Mouse (Mus musculus) hindbrain, embryonic 15.5 days (tissue): ENCODE measurements at regions not wholly inside any gene's neighbourhood (a gene's known extent, or its start where the extent isn't known, plus 50 kb on each side); places are given as distances from the start of the nearest gene placed in this dataset.
A peak's percentile ranks its signal among the peaks of the same experiment; 100 is the strongest.

Experiments
- ATAC-seq: fragments of 200-750 bp; cut with Nextera tagmentation; 2 replicates; pipeline ENCODE4 v1.8.0; 2017; ENCODE audit warnings: low read depth, moderate number of reproducible peaks, moderate TSS enrichment; ENCODE audit not compliant: low FRiP score
- H3K27ac ChIP-seq: fragments of 300-500 bp; sonication (generic); replicated peaks from 2 replicates; pipeline ENCODE4 v1.5.1; 2015; ENCODE audit warnings: mild to moderate bottlenecking, inconsistent platforms
- H3K27me3 ChIP-seq: fragments of 300-500 bp; sonication (generic); 2 replicates; pipeline ENCODE4 v1.6.1; 2015; ENCODE audit warnings: control low read depth, inconsistent platforms
- H3K36me3 ChIP-seq: fragments of 300-500 bp; sonication (generic); 2 replicates; pipeline ENCODE4 v1.6.1; 2015; ENCODE audit warnings: control low read depth, inconsistent platforms
- H3K4me1 ChIP-seq: fragments of 300-500 bp; sonication (generic); replicated peaks from 2 replicates; pipeline ENCODE4 v1.6.1; 2015; ENCODE audit warnings: control low read depth, inconsistent platforms
- H3K4me2 ChIP-seq: fragments of 300-500 bp; sonication (generic); 2 replicates; pipeline ENCODE4 v1.6.1; 2015; ENCODE audit warnings: moderate library complexity, mild to moderate bottlenecking, inconsistent platforms
- H3K4me3 ChIP-seq: fragments of 300-500 bp; sonication (generic); 2 replicates; pipeline ENCODE4 v1.5.1; 2015; ENCODE audit warnings: mild to moderate bottlenecking, inconsistent platforms
- H3K9ac ChIP-seq: fragments of 300-500 bp; sonication (generic); 2 replicates; pipeline ENCODE4 v1.6.1; 2015; ENCODE audit warnings: inconsistent platforms
- H3K9me3 ChIP-seq: fragments of 300-500 bp; sonication (generic); 2 replicates; pipeline ENCODE4 v1.6.1; 2016; ENCODE audit warnings: control low read depth, inconsistent platforms
- WGBS: fragments of 180-500 bp; shearing (Covaris S2); methylation state at CpG from one replicate; pipeline ENCODE4 v1.1.7; 2015; 5-methylcytosine and 5-hydroxymethylcytosine counted together

- Histone ChIP-seq H3K4me2 (no peak overlapping the region), H3K36me3 (no peaks in the 10 kb centered on the region), H3K9me3 (no peaks in the 10 kb centered on the region), H3K27ac (no peak overlapping the region), H3K4me1 (peaks cover 26% of the 10 kb centered on the region), H3K9ac (no peak overlapping the region), H3K4me3 (no peak overlapping the region), H3K27me3 (no peaks in the 10 kb centered on the region)
- 85% methylated on average over 2 of the region's 2 CpGs for WGBS
- no peak for ATAC-seq
Observed at GRCm38 (mm10) chr11:20913042-20913441, 82.2 kb upstream of the Lgalsl start.

GRCm38 (mm10) chr11:20913598-20914296 is 82.9 kb upstream of the Lgalsl start:
- WGBS: 24% methylated on average over 8 of the region's 8 CpGs
- peak; percentile 49 for ATAC-seq

GRCm38 (mm10) chr11:20914297-20914997 is 83.6 kb upstream of the Lgalsl start:
- H3K27ac ChIP-seq: peak overlapping the region; percentile 73
- ATAC-seq: peak; percentile 28; the same call in 1 of the 2 replicates
- no peak overlapping the region for H3K4me3 ChIP-seq
- peak overlapping the region; percentile 11; the same call in 1 of the 2 replicates for H3K4me2 ChIP-seq
- no peak overlapping the region for H3K9ac ChIP-seq
- WGBS: 72% methylated on average over 12 of the region's 12 CpGs
- H3K4me1 ChIP-seq: peaks cover 26% of the 10 kb centered on the region
- no peaks in the 10 kb centered on the region for H3K36me3 ChIP-seq
- H3K27me3 ChIP-seq: no peaks in the 10 kb centered on the region
- no peaks in the 10 kb centered on the region for H3K9me3 ChIP-seq

More at GRCm38 (mm10) chr11:20913598-20914296, 82.9 kb upstream of the Lgalsl start:
- H3K4me1 ChIP-seq: peaks cover 26% of the 10 kb centered on the region
- H3K9ac ChIP-seq: no peak overlapping the region
- no peaks in the 10 kb centered on the region for H3K36me3 ChIP-seq
- H3K27ac ChIP-seq: no peak overlapping the region
- no peak overlapping the region for H3K4me3 ChIP-seq
- H3K9me3 ChIP-seq: no peaks in the 10 kb centered on the region
- no peak overlapping the region for H3K4me2 ChIP-seq
- H3K27me3 ChIP-seq: no peaks in the 10 kb centered on the region

- 12% methylated on average over 8 of the region's 8 CpGs for WGBS
- Histone ChIP-seq H3K4me3 (no peak overlapping the region), H3K9ac (no peak overlapping the region), H3K36me3 (no peaks in the 10 kb centered on the region), H3K27ac (peak overlapping the region; percentile 73), H3K27me3 (no peaks in the 10 kb centered on the region), H3K9me3 (no peaks in the 10 kb centered on the region), H3K4me2 (peak overlapping the region; percentile 11; the same call in 1 of the 2 replicates), H3K4me1 (peaks cover 26% of the 10 kb centered on the region)
- ATAC-seq: peak; percentile 84
Observed at GRCm38 (mm10) chr11:20915182-20915602, 84.3 kb upstream of the Lgalsl start.

- 38% methylated on average over 7 of the region's 7 CpGs for WGBS
- no peak overlapping the region for H3K4me3 ChIP-seq
- no peak overlapping the region for H3K4me2 ChIP-seq
- H3K9me3 ChIP-seq: no peaks in the 10 kb centered on the region
- H3K9ac ChIP-seq: no peak overlapping the region
- ATAC-seq: peak; percentile 52; the same call in 1 of the 2 replicates
- no peaks in the 10 kb centered on the region for H3K36me3 ChIP-seq
- peaks cover 26% of the 10 kb centered on the region for H3K4me1 ChIP-seq
- peak overlapping the region; percentile 72 for H3K27ac ChIP-seq
- no peaks in the 10 kb centered on the region for H3K27me3 ChIP-seq
Observed at GRCm38 (mm10) chr11:20915687-20916432, 85.0 kb upstream of the Lgalsl start.

GRCm38 (mm10) chr11:20916473-20916911 is 85.6 kb upstream of the Lgalsl start:
- Histone ChIP-seq H3K4me1 (peaks cover 26% of the 10 kb centered on the region), H3K27ac (peak overlapping the region; percentile 72), H3K4me2 (no peak overlapping the region), H3K27me3 (no peaks in the 10 kb centered on the region), H3K9me3 (no peaks in the 10 kb centered on the region), H3K9ac (no peak overlapping the region), H3K4me3 (no peak overlapping the region), H3K36me3 (no peaks in the 10 kb centered on the region)
- WGBS: 60% methylated on average over 6 of the region's 6 CpGs
- no peak for ATAC-seq

GRCm38 (mm10) chr11:20916961-20917360 is 86.1 kb upstream of the Lgalsl start:
- ATAC-seq: no peak
- Histone ChIP-seq H3K4me2 (no peak overlapping the region), H3K4me3 (no peak overlapping the region), H3K9me3 (no peaks in the 10 kb centered on the region), H3K4me1 (peaks cover 26% of the 10 kb centered on the region), H3K9ac (no peak overlapping the region), H3K36me3 (no peaks in the 10 kb centered on the region), H3K27me3 (no peaks in the 10 kb centered on the region), H3K27ac (no peak overlapping the region)
- WGBS: 84% methylated on average over 7 of the region's 7 CpGs

GRCm38 (mm10) chr11:20917483-20917882 is 86.6 kb upstream of the Lgalsl start:
- H3K4me3 ChIP-seq: no peak overlapping the region
- H3K9me3 ChIP-seq: no peaks in the 10 kb centered on the region
- H3K27ac ChIP-seq: no peak overlapping the region
- H3K27me3 ChIP-seq: no peaks in the 10 kb centered on the region
- peaks cover 26% of the 10 kb centered on the region for H3K4me1 ChIP-seq
- 80% methylated on average over 5 of the region's 5 CpGs for WGBS
- ATAC-seq: no peak
- no peak overlapping the region for H3K9ac ChIP-seq
- no peaks in the 10 kb centered on the region for H3K36me3 ChIP-seq
- no peak overlapping the region for H3K4me2 ChIP-seq

- H3K27me3 ChIP-seq: no peaks in the 10 kb centered on the region
- H3K4me2 ChIP-seq: no peak overlapping the region
- WGBS: 37% methylated on average over 6 of the region's 6 CpGs
- H3K4me1 ChIP-seq: 0 out of 2 replicates have a peak, but pooled peaks cover 4% of the 10 kb centered on the region
- no peak overlapping the region for H3K9ac ChIP-seq
- H3K36me3 ChIP-seq: no peaks in the 10 kb centered on the region
- no peak overlapping the region for H3K27ac ChIP-seq
- ATAC-seq: peak; percentile 69
- H3K9me3 ChIP-seq: no peaks in the 10 kb centered on the region
- no peak overlapping the region for H3K4me3 ChIP-seq
Observed at GRCm38 (mm10) chr11:20923115-20923514, 92.3 kb upstream of the Lgalsl start.

GRCm38 (mm10) chr11:20929426-20929825 is 98.6 kb upstream of the Lgalsl start:
- ATAC-seq: no peak
- no peak overlapping the region for H3K4me2 ChIP-seq
- H3K9ac ChIP-seq: no peak overlapping the region
- H3K9me3 ChIP-seq: no peaks in the 10 kb centered on the region
- no peaks in the 10 kb centered on the region for H3K27me3 ChIP-seq
- no peaks in the 10 kb centered on the region for H3K36me3 ChIP-seq
- H3K4me3 ChIP-seq: no peak overlapping the region
- H3K4me1 ChIP-seq: no peaks in the 10 kb centered on the region
- 92% methylated on average over 1 of the region's 1 CpGs for WGBS
- H3K27ac ChIP-seq: no peak overlapping the region

- Histone ChIP-seq H3K4me1 (no peaks in the 10 kb centered on the region), H3K4me2 (no peak overlapping the region), H3K27ac (no peak overlapping the region), H3K9me3 (no peaks in the 10 kb centered on the region), H3K4me3 (no peak overlapping the region), H3K9ac (no peak overlapping the region), H3K27me3 (no peaks in the 10 kb centered on the region), H3K36me3 (no peaks in the 10 kb centered on the region)
- WGBS: 69% methylated on average over 2 of the region's 2 CpGs
- ATAC-seq: no peak
Observed at GRCm38 (mm10) chr11:20930045-20930444, 99.2 kb upstream of the Lgalsl start.

GRCm38 (mm10) chr11:20930573-20930972 is 99.7 kb upstream of the Lgalsl start:
- no peak overlapping the region for H3K27ac ChIP-seq
- H3K9ac ChIP-seq: no peak overlapping the region
- WGBS: 94% methylated on average over 5 of the region's 5 CpGs
- H3K36me3 ChIP-seq: no peaks in the 10 kb centered on the region
- ATAC-seq: no peak
- H3K4me2 ChIP-seq: no peak overlapping the region
- H3K4me1 ChIP-seq: no peaks in the 10 kb centered on the region
- H3K27me3 ChIP-seq: no peaks in the 10 kb centered on the region
- no peaks in the 10 kb centered on the region for H3K9me3 ChIP-seq
- H3K4me3 ChIP-seq: no peak overlapping the region
